Mouse (Mus musculus): ENCODE measurements around the gene Mrpl53.

Gene Mrpl53

GRCm38 (mm10) chr6:83101688-83102556 is 6.9 kb upstream of the Mrpl53 start:
- peaks cover 24% of the 10 kb centered on the region for H3K4me1 ChIP-seq (replicated peaks; ENCODE audit: low read depth, low read length)
- TF ChIP-seq CTCF (conservative IDR thresholded peaks at IDR 0.05; ENCODE audit: low read length) (no peak), POU5F1 (IDR thresholded peaks at IDR 0.05; ENCODE audit: borderline replicate concordance, low read length) (no peak), NANOG (IDR thresholded peaks at IDR 0.05; ENCODE audit: borderline replicate concordance, low read length) (no peak)
- peaks cover 7% of the 10 kb centered on the region; the same call in 1 of the 2 replicates for H3K36me3 ChIP-seq (ENCODE audit: insufficient read depth, low read length)
- H3K27me3 ChIP-seq (ENCODE audit: insufficient read depth, low read length), result peaks cover 48% of the 10 kb centered on the region
- no peaks in the 10 kb centered on the region for H3K9me3 ChIP-seq (ENCODE audit: low read length)
- peak overlapping the region; percentile 94 for H3K4me3 ChIP-seq (replicated peaks; ENCODE audit: low read length)

- TF ChIP-seq POU5F1 (IDR thresholded peaks at IDR 0.05; ENCODE audit: borderline replicate concordance, low read length) (no peak), NANOG (IDR thresholded peaks at IDR 0.05; ENCODE audit: borderline replicate concordance, low read length) (no peak), CTCF (conservative IDR thresholded peaks at IDR 0.05; ENCODE audit: low read length) (no peak)
- no peak overlapping the region for H3K4me3 ChIP-seq (replicated peaks; ENCODE audit: low read length)
- peaks cover 13% of the 10 kb centered on the region; the same call in 1 of the 2 replicates for H3K36me3 ChIP-seq (ENCODE audit: insufficient read depth, low read length)
- H3K27me3 ChIP-seq (ENCODE audit: insufficient read depth, low read length), result peaks cover 44% of the 10 kb centered on the region
- peaks cover 36% of the 10 kb centered on the region for H3K4me1 ChIP-seq (replicated peaks; ENCODE audit: low read depth, low read length)
- H3K9me3 ChIP-seq (ENCODE audit: low read length), result no peaks in the 10 kb centered on the region
Measured at GRCm38 (mm10) chr6:83103130-83103650, 5.7 kb upstream of the Mrpl53 start.

- H3K4me3 ChIP-seq (replicated peaks; ENCODE audit: low read length), result no peak overlapping the region
- TF ChIP-seq POU5F1 (IDR thresholded peaks at IDR 0.05; ENCODE audit: borderline replicate concordance, low read length), result no peak
- TF ChIP-seq CTCF (conservative IDR thresholded peaks at IDR 0.05; ENCODE audit: low read length), result no peak
- no peak for TF ChIP-seq NANOG (IDR thresholded peaks at IDR 0.05; ENCODE audit: borderline replicate concordance, low read length)
- peaks cover 37% of the 10 kb centered on the region for H3K27me3 ChIP-seq (ENCODE audit: insufficient read depth, low read length)
- peaks cover 13% of the 10 kb centered on the region; the same call in 1 of the 2 replicates for H3K36me3 ChIP-seq (ENCODE audit: insufficient read depth, low read length)
- H3K9me3 ChIP-seq (ENCODE audit: low read length), result no peaks in the 10 kb centered on the region
- peaks cover 41% of the 10 kb centered on the region for H3K4me1 ChIP-seq (replicated peaks; ENCODE audit: low read depth, low read length)
Measured at GRCm38 (mm10) chr6:83104158-83104557, 4.7 kb upstream of the Mrpl53 start.

DNA sequence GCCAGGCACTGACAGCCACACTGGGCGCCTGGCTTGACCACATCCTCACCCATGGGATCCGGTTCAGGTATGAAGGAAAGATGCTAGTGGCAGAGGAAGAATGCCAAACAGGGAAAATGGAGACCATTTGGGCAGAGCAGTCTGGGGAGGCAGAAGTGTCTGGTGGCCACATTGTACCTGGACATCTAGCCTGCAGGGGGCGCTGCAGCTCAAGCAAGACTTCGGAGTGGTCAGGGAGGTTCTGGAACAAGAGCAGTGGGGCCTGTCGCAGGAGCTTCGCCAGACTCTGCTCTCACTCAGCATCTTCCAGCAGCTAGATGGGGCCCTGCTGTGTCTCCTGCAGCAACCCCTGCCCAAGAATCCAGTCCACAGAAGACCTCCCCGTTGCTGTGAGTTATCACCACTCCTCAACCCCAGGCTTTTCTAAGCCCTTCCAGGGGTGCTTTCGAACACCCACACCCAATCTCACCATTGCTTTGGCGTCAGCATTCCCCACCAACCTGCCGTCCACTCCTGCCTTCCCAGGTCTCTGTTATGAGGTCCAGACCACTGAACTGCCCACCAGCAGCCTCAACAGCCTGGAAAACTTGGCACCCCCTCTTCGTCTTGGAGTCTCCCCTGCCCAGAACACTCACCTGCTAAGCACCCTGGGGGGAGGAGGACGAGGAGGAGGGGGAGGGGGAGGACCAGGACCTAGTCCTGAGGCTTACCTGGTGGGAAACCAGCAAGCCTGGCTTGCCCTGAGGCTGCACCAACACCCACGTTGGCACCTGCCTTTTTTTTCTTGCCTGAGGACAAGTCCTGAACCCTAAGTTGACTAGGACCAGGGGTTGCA is 1.1 kb upstream of the Mrpl53 start:
- TF ChIP-seq CTCF (conservative IDR thresholded peaks at IDR 0.05; ENCODE audit: low read length), result peak; percentile 71
- TF ChIP-seq POU5F1 (IDR thresholded peaks at IDR 0.05; ENCODE audit: borderline replicate concordance, low read length), result no peak
- H3K9me3 ChIP-seq (ENCODE audit: low read length), result no peaks in the 10 kb centered on the region
- peak overlapping the region; percentile 98 for H3K4me3 ChIP-seq (replicated peaks; ENCODE audit: low read length)
- peaks cover 15% of the 10 kb centered on the region for H3K27me3 ChIP-seq (ENCODE audit: insufficient read depth, low read length)
- peaks cover 25% of the 10 kb centered on the region for H3K36me3 ChIP-seq (ENCODE audit: insufficient read depth, low read length)
- H3K4me1 ChIP-seq (replicated peaks; ENCODE audit: low read depth, low read length), result peaks cover 38% of the 10 kb centered on the region

DNA sequence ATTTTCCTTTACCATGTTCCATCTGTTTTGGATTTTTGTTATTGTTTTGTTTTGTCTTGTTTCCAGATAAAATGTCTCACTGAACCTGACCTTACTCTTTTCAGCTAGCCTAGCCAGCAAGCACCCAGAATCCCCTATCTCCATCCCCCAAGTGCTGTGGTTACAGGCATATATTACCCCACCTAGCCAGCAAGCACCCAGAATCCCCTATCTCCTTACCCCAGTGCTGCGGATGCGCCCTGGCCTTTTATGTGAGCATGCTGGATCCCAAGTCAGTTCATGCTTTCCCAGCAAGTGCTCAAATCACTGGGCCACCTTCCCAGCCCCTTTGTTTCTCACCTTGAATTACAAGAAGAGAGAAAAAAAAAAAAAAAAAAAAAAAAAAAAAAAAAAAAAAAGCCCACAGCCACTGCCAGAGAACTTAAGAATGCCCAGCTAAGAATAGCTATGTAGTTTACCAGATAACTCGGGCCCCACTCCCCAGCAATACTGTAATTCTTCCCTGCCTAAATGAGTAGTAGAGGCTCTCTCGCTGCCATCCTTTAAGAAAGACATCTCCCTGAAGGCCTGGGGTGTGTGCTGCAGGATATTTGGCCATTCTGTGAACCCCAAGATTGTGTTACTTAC is 2.8 kb downstream of the Mrpl53 start:
- H3K27me3 ChIP-seq (ENCODE audit: insufficient read depth, low read length), result no peaks in the 10 kb centered on the region
- TF ChIP-seq NANOG (IDR thresholded peaks at IDR 0.05; ENCODE audit: borderline replicate concordance, low read length) (no peak), POU5F1 (IDR thresholded peaks at IDR 0.05; ENCODE audit: borderline replicate concordance, low read length) (no peak), CTCF (conservative IDR thresholded peaks at IDR 0.05; ENCODE audit: low read length) (no peak)
- no peak overlapping the region for H3K4me3 ChIP-seq (replicated peaks; ENCODE audit: low read length)
- peaks cover 48% of the 10 kb centered on the region for H3K4me1 ChIP-seq (replicated peaks; ENCODE audit: low read depth, low read length)
- H3K36me3 ChIP-seq (ENCODE audit: insufficient read depth, low read length), result peaks cover 24% of the 10 kb centered on the region
- H3K9me3 ChIP-seq (ENCODE audit: low read length), result no peaks in the 10 kb centered on the region

GRCm38 (mm10) chr6:83115011-83115671 is 6.3 kb downstream of the Mrpl53 start, which contains the start of gene Mogs:
TSS of gene Mogs (plus strand) at chr6:83115496.
- Histone ChIP-seq H3K27me3 (ENCODE audit: insufficient read depth, low read length) (no peaks in the 10 kb centered on the region), H3K36me3 (ENCODE audit: insufficient read depth, low read length) (peaks cover 47% of the 10 kb centered on the region), H3K4me1 (replicated peaks; ENCODE audit: low read depth, low read length) (peaks cover 59% of the 10 kb centered on the region), H3K9me3 (ENCODE audit: low read length) (no peaks in the 10 kb centered on the region), H3K4me3 (replicated peaks; ENCODE audit: low read length) (peak within 1 kb of the TSS; percentile 89)
- TF ChIP-seq POU5F1 (IDR thresholded peaks at IDR 0.05; ENCODE audit: borderline replicate concordance, low read length) (no peak), NANOG (IDR thresholded peaks at IDR 0.05; ENCODE audit: borderline replicate concordance, low read length) (no peak), CTCF (conservative IDR thresholded peaks at IDR 0.05; ENCODE audit: low read length) (no peak)

- TF ChIP-seq POU5F1 (IDR thresholded peaks at IDR 0.05; ENCODE audit: borderline replicate concordance, low read length) (no peak), NANOG (IDR thresholded peaks at IDR 0.05; ENCODE audit: borderline replicate concordance, low read length) (no peak), CTCF (conservative IDR thresholded peaks at IDR 0.05; ENCODE audit: low read length) (no peak)
- no peaks in the 10 kb centered on the region for H3K27me3 ChIP-seq (ENCODE audit: insufficient read depth, low read length)
Measured at GRCm38 (mm10) chr6:83115682-83116372, 7.0 kb downstream of the Mrpl53 start.

More at GRCm38 (mm10) chr6:83115682-83116372, 7.0 kb downstream of the Mrpl53 start:
- peaks cover 40% of the 10 kb centered on the region for H3K36me3 ChIP-seq (ENCODE audit: insufficient read depth, low read length)
- H3K4me1 ChIP-seq (replicated peaks; ENCODE audit: low read depth, low read length), result peaks cover 63% of the 10 kb centered on the region
- no peaks in the 10 kb centered on the region for H3K9me3 ChIP-seq (ENCODE audit: low read length)
- H3K4me3 ChIP-seq (replicated peaks; ENCODE audit: low read length), result peak overlapping the region; percentile 89
